Mouse (Mus musculus) lung, adult 10 weeks (tissue): ENCODE measurements around the gene Proz. TPM values are rescaled to one million over a fixed set of nuclear protein-coding genes. Genes with fewer than 3 reads are reported as not detected.

Source experiments
- polyA plus RNA-seq: library from polyadenylated mRNA; stranded (reverse); fragments of 350-450 nt; fragmentation: Illumina TruSeq; extraction: RNeasy Lipid Tissue Mini Kit (QIAGEN cat#74804); gene quantifications from one replicate; pipeline ENCODE4 v1.2.3, GENCODE M21; 2014; ENCODE audit warnings: low read depth, low replicate concordance; ENCODE audit not compliant: insufficient read depth

Gene Proz
- 0.71 TPM for polyA plus RNA-seq

GRCm38 (mm10) chr8:13060441-13061150 lies at the start of gene Proz:
Gene Proz (plus strand): TSS chr8:13060914.

GRCm38 (mm10) chr8:13025487-13026224 lies 35.1 kb upstream of the Proz start, which contains the start of gene F7:
Gene F7 (plus strand): TSS chr8:13026034.

GRCm38 (mm10) chr8:13037015-13037414 lies 23.7 kb upstream of the Proz start, which contains the start of gene F10:
Gene F10 (plus strand): TSS chr8:13037308.

GRCm38 (mm10) chr8:13105087-13105881 lies 44.6 kb downstream of the Proz start, which contains the start of the genes Pcid2 and Cul4a:
Gene Pcid2 (minus strand): TSS chr8:13105459.
Gene Cul4a (plus strand): TSS chr8:13105621.

Other genes starting within 250 kb of the Proz start
- 25.5 TPM for gene Mcf2l, start 187.1 kb upstream of the Proz start, polyA plus RNA-seq
- 12.1 TPM for gene F7, start 34.9 kb upstream of the Proz start, polyA plus RNA-seq
- gene F10, start 23.6 kb upstream of the Proz start, polyA plus RNA-seq = 5.4 TPM
- 13.9 TPM for gene Pcid2, start 44.5 kb downstream of the Proz start, polyA plus RNA-seq
- 32.2 TPM for gene Cul4a, start 44.7 kb downstream of the Proz start, polyA plus RNA-seq
- gene Lamp1, start 98.2 kb downstream of the Proz start, polyA plus RNA-seq = 509 TPM
- gene Grtp1, start 139.7 kb downstream of the Proz start, polyA plus RNA-seq = 20.9 TPM
- gene Adprhl1, start 193.2 kb downstream of the Proz start, polyA plus RNA-seq = 2.0 TPM
- 11.9 TPM for gene Dcun1d2, start 227.2 kb downstream of the Proz start, polyA plus RNA-seq
- gene Tmco3, start 227.3 kb downstream of the Proz start, polyA plus RNA-seq = 22.1 TPM